Mouse (Mus musculus): ENCODE data around the gene Gm14308. TPM values are rescaled to one million over a fixed set of nuclear protein-coding genes. Genes with fewer than 3 reads are reported as not detected.

The Gm14308 gene
- 8.3 and 12.1 TPM in 2 replicates for polyA plus RNA-seq (2015; fragmentation: Nextera tagmentation; extraction: Ambion mirVana)

DNA sequence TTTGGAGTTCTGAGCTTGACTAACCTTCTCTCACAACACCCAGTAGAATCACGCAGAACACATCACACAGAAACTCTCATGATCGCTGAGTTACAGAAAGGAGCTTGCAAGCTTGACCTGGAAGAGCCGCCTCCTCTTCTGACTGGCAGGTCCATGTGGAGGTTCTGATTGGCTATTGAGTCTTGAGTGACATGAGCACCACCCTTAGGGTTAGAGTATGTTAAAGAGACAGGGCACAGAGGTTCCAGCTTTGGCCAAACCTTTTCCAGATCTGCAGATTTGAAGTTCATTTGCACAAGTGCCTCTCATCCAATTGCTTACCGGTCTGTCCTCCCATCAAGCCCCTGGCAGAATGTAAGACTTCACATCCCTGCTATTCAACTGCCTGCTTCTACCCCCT is at the start of gene Gm14308:
TSS of gene Gm14308 (minus strand) at position 101 of the 400 bp plus-strand sequence.

DNA sequence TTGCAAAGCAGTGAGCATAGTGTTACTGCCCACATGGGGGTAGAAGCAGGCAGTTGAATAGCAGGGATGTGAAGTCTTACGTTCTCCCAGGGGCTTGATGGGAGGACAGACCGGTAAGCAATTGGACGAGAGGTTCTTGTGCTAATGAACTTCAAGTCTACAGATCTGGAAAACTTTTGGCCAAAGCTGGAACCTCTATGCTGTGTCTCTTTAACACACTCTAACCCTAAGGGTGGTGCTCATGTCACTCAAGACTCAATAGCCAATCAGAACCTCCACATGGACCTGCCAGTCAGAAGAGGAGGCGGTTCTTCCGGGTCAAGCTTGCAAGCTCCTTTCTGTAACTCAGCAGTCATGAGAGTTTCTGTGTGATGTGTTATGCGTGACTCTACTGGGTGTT is 34.1 kb upstream of the Gm14308 start, which contains the start of gene Zfp973:
TSS of gene Zfp973 (plus strand) at position 301 of the 400 bp plus-strand sequence.

Other genes starting within 250 kb of the Gm14308 start
- 4.1 and 5.9 TPM in 2 replicates for gene Gm14435, start 212.8 kb downstream of the Gm14308 start, polyA plus RNA-seq (2015; fragmentation: Nextera tagmentation; extraction: Ambion mirVana)
- 4.5 and 7.7 TPM in 2 replicates for gene Gm14434, start 149.6 kb downstream of the Gm14308 start, polyA plus RNA-seq (2015; fragmentation: Nextera tagmentation; extraction: Ambion mirVana)
- not detected in 2 replicates for gene Zfp967, start 115.3 kb downstream of the Gm14308 start, polyA plus RNA-seq (2015; fragmentation: Nextera tagmentation; extraction: Ambion mirVana)
- gene Zfp973, start 34.2 kb upstream of the Gm14308 start, polyA plus RNA-seq (2015; fragmentation: Nextera tagmentation; extraction: Ambion mirVana), result 0.67 and 4.9 TPM in 2 replicates
- 8.0 and 11.8 TPM in 2 replicates for gene Gm14305, start 72.0 kb upstream of the Gm14308 start, polyA plus RNA-seq (2015; fragmentation: Nextera tagmentation; extraction: Ambion mirVana)
- gene Gm14295, start 162.3 kb upstream of the Gm14308 start, polyA plus RNA-seq (2015; fragmentation: Nextera tagmentation; extraction: Ambion mirVana), result 9.3 and 9.8 TPM in 2 replicates
- not detected in 2 replicates for gene Gm14408, start 194.8 kb upstream of the Gm14308 start, polyA plus RNA-seq (2015; fragmentation: Nextera tagmentation; extraction: Ambion mirVana)